Mouse (Mus musculus) 3T3-L1 (cell line): ENCODE data around the gene Ddx21.
"Not testable (repeated sequence)": the region's sequence is repeated elsewhere in the genome, so short reads cannot be mapped to it uniquely, and the experiment has no call there.

ENCODE experiments used
- DNase-seq: peaks from one replicate; pipeline ENCODE4 v3.0.0-alpha.2; 2015; ENCODE audit warnings: low read depth, low spot score

Gene Ddx21

GRCm38 (mm10) chr10:62602177-62603040 lies at the start of gene Ddx21:
TSS of gene Ddx21 (minus strand) at chr10:62602281.
- DNase-seq, result peak; percentile 92

- DNase-seq, result peak; percentile 99
Observed at GRCm38 (mm10) chr10:62650881-62651810, 49.1 kb upstream of the Ddx21 start, which contains the start of gene Ddx50. TSS of gene Ddx50 (minus strand) at chr10:62651218.

DNA sequence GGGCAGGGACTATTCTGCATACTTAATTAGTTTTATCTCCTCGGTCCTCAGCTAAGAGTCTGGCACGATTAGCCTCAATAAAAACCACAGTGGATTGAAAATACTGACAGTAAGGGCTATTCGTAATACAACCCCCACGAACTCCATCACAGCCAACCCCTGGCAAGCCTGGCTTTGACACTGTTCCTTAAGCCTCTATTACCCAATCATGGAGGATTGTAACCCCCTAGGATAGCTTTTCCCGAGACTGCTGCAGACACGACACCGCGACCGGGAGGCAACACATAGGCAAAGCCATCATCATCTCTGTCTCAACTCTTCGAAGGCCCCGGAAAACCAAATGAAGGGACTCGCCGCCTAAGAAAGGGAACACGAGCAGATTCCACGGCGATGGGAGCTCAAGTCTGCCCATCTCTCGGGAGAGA lies 48.3 kb upstream of the Ddx21 start:
- DNase-seq, result peak; percentile 49

DNA sequence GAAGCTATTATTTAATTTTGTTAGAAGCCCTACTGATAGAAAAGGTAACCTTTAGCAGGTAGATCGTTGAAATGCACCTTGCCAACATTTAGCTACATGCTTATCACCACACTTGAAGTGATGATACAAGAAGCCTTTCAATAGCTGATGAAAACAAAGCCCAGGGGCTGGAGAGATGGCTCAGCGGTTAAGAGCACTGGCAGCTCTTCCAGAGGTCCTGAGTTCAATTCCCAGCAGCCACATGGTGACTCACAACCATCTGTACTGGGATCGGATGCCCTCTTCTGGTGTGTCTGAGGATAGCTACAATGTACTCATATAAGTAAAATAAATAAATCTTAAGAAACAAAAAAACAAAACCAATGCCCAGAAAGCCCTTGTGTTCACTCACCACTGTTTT lies 2.1 kb upstream of the Ddx21 start:
- DNase-seq, result no peak

DNA sequence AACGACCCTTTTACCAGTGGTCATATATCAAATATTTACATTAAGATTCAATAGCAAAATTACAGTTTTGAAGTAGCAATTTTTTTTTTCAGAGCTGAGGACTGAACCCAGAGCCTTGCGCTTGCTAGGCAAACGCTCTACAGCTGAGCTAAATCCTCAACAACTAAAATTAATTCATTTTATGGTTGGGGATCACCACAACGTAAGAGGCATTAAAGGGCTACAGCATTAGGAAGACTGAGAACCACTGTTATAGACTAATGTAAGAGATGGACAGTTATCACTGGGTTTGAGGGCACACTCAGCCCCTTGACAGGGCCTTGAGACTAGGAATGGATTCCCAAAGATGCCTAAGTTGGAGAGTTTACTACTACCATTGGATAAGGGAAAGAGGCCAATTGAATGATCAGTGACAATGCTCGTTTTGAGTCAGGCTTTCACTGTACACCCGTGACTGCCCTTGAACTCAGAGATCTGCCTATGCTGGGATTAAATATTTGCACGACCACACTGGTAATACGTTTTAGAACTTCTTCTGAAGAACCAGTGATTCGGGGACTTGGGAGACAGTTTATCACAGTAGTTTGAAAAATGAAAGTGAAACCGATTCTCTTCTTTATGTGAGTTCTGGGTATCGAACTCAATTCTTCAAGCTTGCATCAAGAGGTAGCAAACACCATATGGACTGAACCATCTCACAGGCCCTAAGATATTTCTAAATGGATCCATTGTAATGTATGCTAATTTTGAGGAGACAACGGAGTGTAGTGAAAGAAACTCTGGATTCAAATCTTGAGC lies 1.4 kb upstream of the Ddx21 start:
- DNase-seq, result peak; percentile 18

- no peak for DNase-seq
Observed at GRCm38 (mm10) chr10:62601833-62602176, 276 bp downstream of the Ddx21 start.

- DNase-seq, result peak; percentile 39
Observed at GRCm38 (mm10) chr10:62601053-62601791, 859 bp downstream of the Ddx21 start.

DNA sequence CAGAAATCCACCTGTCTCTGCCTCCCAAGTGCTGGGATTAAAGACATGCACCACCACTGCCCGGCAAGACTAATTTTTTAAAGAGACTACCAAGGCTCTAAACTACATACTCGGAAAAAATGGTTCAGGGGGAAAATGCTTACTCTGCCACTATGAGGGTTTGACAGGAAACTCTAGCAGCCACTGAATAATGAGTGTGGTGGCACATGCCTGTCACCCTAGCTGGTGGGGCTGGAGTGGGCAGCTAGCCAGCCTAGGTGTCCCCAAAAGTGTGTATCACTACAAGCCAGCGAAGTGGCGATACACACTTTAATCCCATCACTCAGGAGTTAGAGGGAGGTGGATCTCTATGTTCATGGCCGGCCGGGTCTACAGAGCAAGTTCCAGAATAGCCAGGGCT lies 2.0 kb downstream of the Ddx21 start:
- no peak for DNase-seq

DNA sequence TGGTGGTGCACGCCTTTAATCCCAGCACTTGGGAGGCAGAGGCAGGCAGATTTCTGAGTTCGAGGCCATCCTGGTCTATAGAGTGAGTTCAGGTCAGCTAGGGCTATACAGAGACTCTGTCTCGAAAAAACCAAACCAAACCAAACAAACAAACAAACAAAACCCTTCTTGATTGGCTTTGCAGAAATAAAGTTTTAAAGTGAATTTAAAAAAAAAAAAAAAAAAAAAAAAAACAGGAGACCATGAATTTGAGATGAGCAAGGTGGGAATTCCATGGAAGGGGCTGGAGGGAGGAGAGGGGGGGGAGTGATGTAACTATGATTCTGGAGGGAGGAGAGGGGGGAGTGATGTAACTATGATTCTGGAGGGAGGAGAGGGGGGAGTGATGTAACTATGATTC lies 2.8 kb downstream of the Ddx21 start:
- not testable (repeated sequence) for DNase-seq

DNA sequence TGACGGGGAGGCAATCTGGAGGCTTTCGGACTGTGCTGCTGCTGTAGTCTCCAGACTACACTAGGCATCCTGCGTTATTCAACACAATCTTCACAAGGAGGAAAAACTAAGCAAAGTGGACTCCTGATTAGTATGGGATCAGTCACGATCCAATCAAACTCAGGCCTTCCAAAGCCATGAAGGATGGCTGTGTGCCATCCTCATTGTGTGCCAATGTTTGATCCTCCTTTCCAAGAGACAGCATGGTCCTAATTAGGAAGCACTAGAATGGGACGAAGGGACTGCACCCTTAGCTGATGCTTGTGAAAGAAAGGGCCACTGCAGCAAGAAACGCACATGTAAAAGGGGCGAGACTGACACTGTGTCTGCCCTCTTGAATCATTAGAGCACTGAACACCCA lies 9.6 kb downstream of the Ddx21 start:
- no peak for DNase-seq

DNA sequence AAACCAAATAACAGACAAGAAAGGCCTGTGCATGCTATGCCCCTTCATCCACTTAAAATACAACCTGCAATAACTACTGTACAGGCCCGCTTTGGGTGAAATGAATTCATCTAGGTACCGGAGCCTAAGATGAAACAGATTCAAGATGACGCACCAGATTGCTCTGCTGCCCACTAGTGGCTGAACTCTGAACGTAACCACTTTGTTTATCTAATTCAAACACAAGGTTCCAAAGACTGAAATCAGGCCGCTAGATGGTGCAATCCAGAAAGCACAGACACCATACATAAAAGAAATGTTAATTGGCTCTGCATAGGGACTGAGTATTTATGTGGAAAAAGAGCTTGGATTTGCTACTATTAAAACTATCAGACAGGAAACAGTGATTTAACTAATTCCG lies 11.9 kb downstream of the Ddx21 start:
- DNase-seq, result peak; percentile 95

DNA sequence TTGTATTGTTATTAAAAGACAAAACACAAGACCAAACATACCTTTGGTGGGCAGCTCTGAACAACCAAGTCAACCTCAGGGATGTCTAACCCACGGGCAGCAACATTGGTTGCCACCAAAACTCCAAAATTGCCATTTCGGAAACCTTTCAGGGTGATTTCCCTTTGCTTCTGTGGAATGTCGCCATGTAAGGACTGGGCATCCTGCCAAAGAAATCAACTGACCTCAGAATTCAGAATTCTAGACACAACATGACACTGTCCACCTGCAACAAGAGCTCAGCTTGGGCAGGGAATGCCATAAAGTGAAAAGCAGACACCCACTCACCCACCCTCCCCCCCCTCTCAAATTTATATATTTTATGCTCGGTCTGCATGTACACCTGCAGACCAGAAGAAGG lies 13.5 kb downstream of the Ddx21 start:
- peak; percentile 54 for DNase-seq

DNA sequence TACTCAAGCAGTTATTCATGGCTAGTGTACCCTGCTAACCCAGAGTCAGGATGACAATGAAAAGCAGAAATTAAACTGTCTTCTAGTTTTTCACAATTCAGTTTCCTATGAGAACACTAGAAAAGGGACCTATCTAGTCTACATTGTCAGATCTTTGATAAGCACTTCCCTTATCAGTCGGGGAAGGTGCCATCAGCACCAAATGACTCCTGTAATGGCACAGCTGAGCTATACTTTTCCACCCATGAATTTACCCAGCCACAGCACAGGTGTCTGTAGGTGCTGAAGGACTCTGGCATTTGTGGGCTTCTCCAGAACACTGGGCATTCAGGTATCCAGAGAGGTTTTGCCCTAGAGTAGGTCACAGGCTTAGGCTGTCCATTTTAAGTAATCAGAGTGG lies 18.8 kb downstream of the Ddx21 start:
- no peak for DNase-seq

GRCm38 (mm10) chr10:62582701-62583100 lies 19.4 kb downstream of the Ddx21 start:
- no peak for DNase-seq

- no peak for DNase-seq
Observed at GRCm38 (mm10) chr10:62582263-62582662, 19.8 kb downstream of the Ddx21 start.

DNA sequence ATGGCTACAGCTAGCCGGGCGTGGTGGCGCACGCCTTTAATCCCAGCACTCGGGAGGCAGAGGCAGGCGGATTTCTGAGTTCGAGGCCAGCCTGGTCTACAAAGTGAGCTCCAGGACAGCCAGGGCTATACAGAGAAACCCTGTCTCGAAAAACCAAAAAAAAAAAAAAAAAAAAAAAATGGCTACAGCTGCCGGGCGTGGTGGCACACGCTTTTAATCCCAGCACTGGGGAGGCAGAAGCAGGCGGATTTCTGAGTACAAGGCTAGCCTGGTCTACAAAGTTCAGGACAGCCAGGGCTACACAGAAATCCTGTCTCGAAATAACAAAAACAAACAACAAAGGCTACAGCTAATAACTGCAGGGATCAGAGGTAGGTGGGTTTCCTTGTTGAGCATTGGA lies 23.0 kb downstream of the Ddx21 start:
- DNase-seq, result not testable (repeated sequence)

DNA sequence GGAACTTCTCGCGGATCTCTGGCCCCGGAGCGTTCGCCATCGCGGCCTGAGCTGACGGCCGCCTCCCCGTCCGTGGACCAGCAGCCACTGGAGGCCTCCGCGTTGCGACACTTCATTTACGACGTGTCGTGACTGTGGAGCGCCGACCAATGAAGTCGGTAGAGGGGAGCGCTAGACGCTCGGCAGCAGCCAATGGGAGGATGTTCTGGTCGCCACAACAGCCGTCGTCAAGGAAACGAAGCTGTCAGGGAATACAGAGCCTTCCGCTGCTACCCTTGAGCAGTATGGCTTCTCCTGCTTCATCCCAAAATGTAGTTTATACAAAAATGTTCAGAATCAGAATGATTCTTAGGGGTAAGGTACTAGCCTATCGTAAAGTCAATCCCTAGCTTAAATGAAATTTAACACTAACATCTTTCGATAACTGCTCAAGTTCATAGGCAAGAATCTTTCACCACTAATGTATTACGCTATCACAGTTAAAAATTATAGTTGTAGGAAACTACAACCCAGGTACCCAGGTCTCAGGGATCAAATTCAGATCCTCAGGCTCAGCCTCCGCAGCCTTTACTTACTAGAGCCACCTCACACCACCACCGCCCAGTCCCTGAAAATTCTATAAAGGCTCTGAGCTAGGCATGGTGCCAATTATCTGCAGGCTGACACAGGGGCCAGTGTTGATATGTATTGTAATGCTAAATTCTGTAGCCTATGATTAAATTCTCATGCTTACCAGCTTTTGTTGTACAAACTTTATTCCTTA lies 23.6 kb downstream of the Ddx21 start, which contains the start of gene Kif1bp:
Gene Kif1bp, minus strand, starts transcription at position 120 of the 763 bp plus-strand sequence.
- peak; percentile 99 for DNase-seq

GRCm38 (mm10) chr10:62577673-62578337 lies 24.3 kb downstream of the Ddx21 start:
- peak; percentile 51 for DNase-seq

GRCm38 (mm10) chr10:62575001-62575400 lies 27.1 kb downstream of the Ddx21 start:
- peak; percentile 27 for DNase-seq
